Mouse (Mus musculus): ENCODE results near the gene Flrt1. TPM values are rescaled to one million over a fixed set of nuclear protein-coding genes. Genes with fewer than 3 reads are reported as not detected.

The Flrt1 gene
- polyA plus RNA-seq, 1 experiment from 2014 or later = 1.4 TPM

DNA sequence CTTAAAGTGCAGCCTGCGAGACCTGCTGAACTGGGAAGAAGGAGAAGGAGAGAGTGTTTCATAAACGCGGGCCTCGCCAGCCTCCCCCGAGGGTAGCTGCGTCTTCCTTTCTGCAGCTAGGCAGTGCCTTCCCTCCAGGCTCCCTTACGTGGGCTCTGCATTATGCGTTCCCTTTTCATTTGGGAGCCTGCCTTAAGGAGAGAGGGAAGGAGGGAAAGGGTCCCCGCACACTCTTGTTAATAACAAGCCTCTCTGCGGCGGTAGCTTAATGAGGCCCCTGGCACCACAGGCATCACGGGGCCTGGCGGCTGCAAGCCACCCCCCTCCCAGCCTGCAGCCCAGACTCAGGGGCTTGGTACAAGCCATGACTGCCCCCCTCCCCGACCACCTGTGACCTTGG is 8.0 kb upstream of the Flrt1 start:
- WGBS = 58% methylated on average over 14 of the region's 14 CpGs
- no peaks in the 10 kb centered on the region for H3K27me3 ChIP-seq (replicated peaks)
- no peak overlapping the region for H3K4me2 ChIP-seq
- H3K27ac ChIP-seq (replicated peaks) = peak overlapping the region; percentile 31; the same call in 1 of the 2 replicates
- ATAC-seq (ENCODE audit: extremely low read depth, insufficient number of reproducible peaks, low FRiP score, low TSS enrichment) = no peak
- no peaks in the 10 kb centered on the region for H3K36me3 ChIP-seq
- H3K9ac ChIP-seq = peak overlapping the region; percentile 41; the same call in 1 of the 2 replicates
- H3K9me3 ChIP-seq = no peaks in the 10 kb centered on the region
- H3K4me3 ChIP-seq = no peak overlapping the region
- peaks cover 67% of the 10 kb centered on the region for H3K4me1 ChIP-seq

DNA sequence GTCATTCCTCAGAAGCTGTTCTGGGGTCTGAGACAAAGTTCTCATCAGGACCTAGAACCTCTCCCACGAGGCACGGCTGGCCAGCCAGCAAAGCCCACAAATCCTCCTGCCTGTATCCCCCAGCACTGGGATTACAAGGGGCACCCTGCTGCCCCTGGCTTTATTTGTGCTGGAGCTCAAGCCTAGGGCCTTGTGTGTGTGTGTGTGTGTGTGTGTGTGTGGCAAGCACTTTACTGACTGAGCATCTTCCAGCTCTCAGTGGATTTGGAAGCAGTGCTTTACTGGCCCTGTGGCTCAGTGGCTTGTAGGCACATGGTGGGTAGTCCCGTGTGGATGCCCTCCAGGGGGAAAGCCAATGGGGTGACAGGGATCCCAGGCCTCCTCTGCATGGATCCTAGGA is 7.1 kb upstream of the Flrt1 start:
- H3K9ac ChIP-seq = peak overlapping the region; percentile 33; the same call in 1 of the 2 replicates
- H3K4me2 ChIP-seq = no peak overlapping the region
- H3K9me3 ChIP-seq = no peaks in the 10 kb centered on the region
- H3K36me3 ChIP-seq = no peaks in the 10 kb centered on the region
- no peak for ATAC-seq (ENCODE audit: extremely low read depth, insufficient number of reproducible peaks, low FRiP score, low TSS enrichment)
- peaks cover 67% of the 10 kb centered on the region for H3K4me1 ChIP-seq
- H3K4me3 ChIP-seq = no peak overlapping the region
- 64% methylated on average over 3 of the region's 3 CpGs for WGBS
- H3K27ac ChIP-seq (replicated peaks) = no peak overlapping the region
- H3K27me3 ChIP-seq (replicated peaks) = no peaks in the 10 kb centered on the region

DNA sequence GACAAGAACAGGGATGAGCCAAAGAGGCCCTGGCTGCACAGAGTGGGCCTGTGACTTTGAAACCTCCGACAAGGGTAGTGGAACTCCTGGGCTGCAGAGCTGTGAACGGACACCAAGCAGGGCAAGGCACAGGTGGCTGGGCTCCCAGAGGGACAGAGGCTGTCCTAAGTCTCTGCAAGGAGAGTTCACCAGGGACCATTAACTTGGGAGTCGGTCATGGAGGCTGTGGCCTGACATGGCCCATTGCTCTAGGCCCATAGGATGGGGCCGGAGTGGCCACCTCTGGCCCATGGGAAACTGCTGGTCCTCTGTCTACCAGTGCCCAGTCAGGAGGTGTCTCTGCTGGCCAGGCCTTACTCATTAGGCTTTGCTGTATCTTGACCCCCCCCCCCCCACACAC is 6.2 kb upstream of the Flrt1 start:
- no peak overlapping the region for H3K9ac ChIP-seq
- 75% methylated on average over 4 of the region's 4 CpGs for WGBS
- H3K4me1 ChIP-seq = peaks cover 59% of the 10 kb centered on the region
- ATAC-seq (ENCODE audit: extremely low read depth, insufficient number of reproducible peaks, low FRiP score, low TSS enrichment) = no peak
- no peak overlapping the region for H3K4me3 ChIP-seq
- no peaks in the 10 kb centered on the region for H3K9me3 ChIP-seq
- H3K27me3 ChIP-seq (replicated peaks) = no peaks in the 10 kb centered on the region
- H3K4me2 ChIP-seq = no peak overlapping the region
- 0 out of 2 replicates have a peak overlapping the region, but pooled peaks have one; percentile 7 for H3K27ac ChIP-seq (replicated peaks)
- H3K36me3 ChIP-seq = no peaks in the 10 kb centered on the region

DNA sequence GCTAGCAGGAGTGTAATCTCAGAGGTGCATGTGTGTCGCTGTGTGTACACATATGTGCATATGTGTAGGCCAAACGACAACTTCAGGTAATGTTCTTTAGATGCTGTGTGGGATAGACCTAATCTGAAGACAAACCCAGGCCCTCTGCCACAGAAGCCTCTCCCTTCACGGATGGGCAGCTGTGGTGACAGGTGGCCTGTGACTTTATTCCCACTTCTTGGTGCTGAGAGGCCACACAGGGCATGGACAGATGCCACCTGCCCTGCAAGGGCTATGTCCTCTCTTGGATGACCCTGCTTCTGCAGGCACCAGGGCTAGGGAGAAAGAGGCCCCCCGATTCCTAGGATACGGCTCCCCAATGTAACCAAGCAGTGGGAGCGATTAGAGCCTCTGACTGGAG is 5.8 kb upstream of the Flrt1 start:
- Histone ChIP-seq H3K27me3 (replicated peaks) (no peaks in the 10 kb centered on the region), H3K4me1 (peaks cover 59% of the 10 kb centered on the region), H3K4me3 (no peak overlapping the region), H3K27ac (replicated peaks) (0 out of 2 replicates have a peak overlapping the region, but pooled peaks have one; percentile 7), H3K4me2 (no peak overlapping the region), H3K9ac (no peak overlapping the region), H3K9me3 (no peaks in the 10 kb centered on the region), H3K36me3 (no peaks in the 10 kb centered on the region)
- WGBS = 72% methylated on average over 6 of the region's 6 CpGs
- no peak for ATAC-seq (ENCODE audit: extremely low read depth, insufficient number of reproducible peaks, low FRiP score, low TSS enrichment)

DNA sequence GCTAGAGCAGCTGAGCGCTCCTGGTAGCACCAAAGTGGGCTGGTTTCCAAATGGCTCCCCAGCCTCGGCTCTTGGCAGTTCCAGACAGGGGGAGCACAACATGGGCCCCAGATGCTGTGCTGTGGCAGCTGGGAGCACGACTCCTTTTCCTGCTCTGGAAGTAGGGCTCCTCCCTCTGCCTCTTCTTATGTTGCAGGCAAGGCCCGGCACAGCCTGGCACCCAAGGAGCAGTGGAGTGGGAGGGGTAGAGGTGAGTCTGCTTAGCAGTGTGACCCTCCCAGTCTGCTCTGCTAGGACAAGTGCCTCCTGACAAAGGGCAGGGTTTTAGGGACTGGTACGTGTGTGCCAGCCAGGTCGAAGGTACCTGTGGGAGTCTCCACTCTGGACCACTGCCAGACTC is 5.3 kb upstream of the Flrt1 start:
- no peak for ATAC-seq (ENCODE audit: extremely low read depth, insufficient number of reproducible peaks, low FRiP score, low TSS enrichment)
- Histone ChIP-seq H3K27ac (replicated peaks) (no peak overlapping the region), H3K4me2 (no peak overlapping the region), H3K9me3 (no peaks in the 10 kb centered on the region), H3K27me3 (replicated peaks) (no peaks in the 10 kb centered on the region), H3K9ac (no peak overlapping the region), H3K36me3 (no peaks in the 10 kb centered on the region), H3K4me3 (no peak overlapping the region), H3K4me1 (peaks cover 59% of the 10 kb centered on the region)
- WGBS = 54% methylated on average over 6 of the region's 6 CpGs

DNA sequence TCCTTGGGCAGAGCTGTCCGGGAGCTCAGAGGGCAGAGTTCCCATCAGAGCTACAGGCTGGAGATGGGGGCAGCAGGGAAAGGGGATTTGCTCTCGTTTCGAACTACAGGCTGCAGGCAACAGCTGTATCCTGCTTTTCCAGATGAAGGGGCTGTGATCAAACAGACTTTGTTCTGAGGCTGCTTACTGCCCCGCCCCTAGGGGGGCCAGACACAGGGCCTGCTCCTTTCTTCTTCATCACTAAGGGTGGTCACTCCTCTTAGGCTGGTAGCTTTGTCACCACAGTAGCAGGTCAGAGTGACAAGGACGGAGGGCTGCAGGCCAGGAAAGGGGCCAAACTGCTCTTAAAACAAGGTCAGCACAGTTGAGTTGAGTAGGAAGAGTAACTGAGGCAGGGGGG is 4.6 kb upstream of the Flrt1 start:
- no peak overlapping the region for H3K4me3 ChIP-seq
- no peak overlapping the region for H3K27ac ChIP-seq (replicated peaks)
- H3K36me3 ChIP-seq = no peaks in the 10 kb centered on the region
- ATAC-seq (ENCODE audit: extremely low read depth, insufficient number of reproducible peaks, low FRiP score, low TSS enrichment) = no peak
- peak overlapping the region; percentile 25; the same call in 1 of the 2 replicates for H3K9ac ChIP-seq
- WGBS = 32% methylated on average over 5 of the region's 5 CpGs
- H3K27me3 ChIP-seq (replicated peaks) = 0 out of 2 replicates have a peak, but pooled peaks cover 2% of the 10 kb centered on the region
- no peak overlapping the region for H3K4me2 ChIP-seq
- peaks cover 63% of the 10 kb centered on the region for H3K4me1 ChIP-seq
- H3K9me3 ChIP-seq = no peaks in the 10 kb centered on the region

DNA sequence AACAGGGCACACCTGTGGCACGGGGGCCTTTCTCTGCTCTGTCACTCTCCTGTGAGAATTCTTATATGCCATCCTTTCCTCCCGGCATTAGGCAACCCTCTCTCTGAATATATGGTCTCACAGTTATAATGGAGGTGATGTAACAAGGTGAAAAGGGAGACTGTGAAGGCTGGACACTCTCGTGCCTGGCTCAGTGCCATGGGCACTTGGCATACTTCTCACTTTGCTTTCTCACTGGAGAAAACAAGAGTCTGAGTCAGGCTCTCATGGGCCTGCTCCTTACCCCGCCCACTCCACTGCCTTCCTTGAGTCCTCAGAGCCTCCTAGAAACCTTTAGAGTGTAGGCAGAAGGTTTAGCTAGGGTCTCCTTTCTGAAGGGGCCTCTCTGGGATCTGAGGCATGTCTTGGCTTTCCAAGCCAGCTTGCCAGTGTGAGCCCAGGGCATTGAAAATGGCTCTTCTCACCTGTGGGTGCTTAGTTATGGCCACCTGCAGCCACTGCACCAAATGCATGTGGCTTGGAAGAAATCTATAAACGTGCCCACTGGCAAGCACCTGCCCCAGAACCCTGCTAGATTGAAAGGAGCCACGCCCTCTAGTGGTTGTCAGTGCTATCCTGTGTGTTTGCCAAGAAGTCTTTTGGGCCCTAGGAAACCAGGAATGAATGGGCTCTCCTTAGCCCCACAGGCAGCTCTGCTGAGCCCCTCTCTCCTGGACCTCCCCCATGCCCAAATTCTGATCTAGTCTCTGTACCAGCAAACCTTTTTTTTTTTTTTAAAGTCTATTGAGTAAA is 2.8 kb upstream of the Flrt1 start:
- H3K4me2 ChIP-seq = no peak overlapping the region
- 47% methylated on average over 6 of the region's 6 CpGs for WGBS
- H3K4me3 ChIP-seq = no peak overlapping the region
- no peak overlapping the region for H3K9ac ChIP-seq
- peaks cover 62% of the 10 kb centered on the region for H3K4me1 ChIP-seq
- ATAC-seq (ENCODE audit: extremely low read depth, insufficient number of reproducible peaks, low FRiP score, low TSS enrichment) = no peak
- H3K9me3 ChIP-seq = no peaks in the 10 kb centered on the region
- no peaks in the 10 kb centered on the region for H3K36me3 ChIP-seq
- H3K27ac ChIP-seq (replicated peaks) = no peak overlapping the region; the same call in 1 of the 2 replicates
- H3K27me3 ChIP-seq (replicated peaks) = 0 out of 2 replicates have a peak, but pooled peaks cover 7% of the 10 kb centered on the region

DNA sequence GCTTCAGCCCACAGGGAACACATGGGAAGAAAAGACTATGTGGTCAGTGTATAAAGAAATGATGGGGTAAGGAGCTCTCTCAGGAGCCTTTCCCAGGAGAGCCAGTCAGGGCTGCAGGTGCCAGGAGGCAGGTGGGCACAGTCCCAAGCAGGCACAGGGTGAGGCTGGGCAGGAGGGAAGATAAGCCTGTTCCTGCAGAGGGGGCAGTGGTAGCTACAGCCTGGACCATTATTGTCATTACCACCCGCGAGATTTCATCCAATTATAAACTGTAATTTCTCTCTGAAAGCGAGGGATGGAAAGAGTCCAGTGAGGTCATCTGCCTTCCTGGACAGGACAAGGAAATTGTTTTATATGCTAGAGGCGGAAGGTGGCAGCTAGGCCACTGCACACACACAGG is 1.6 kb upstream of the Flrt1 start:
- peaks cover 57% of the 10 kb centered on the region for H3K4me1 ChIP-seq
- H3K36me3 ChIP-seq = no peaks in the 10 kb centered on the region
- H3K9ac ChIP-seq = no peak overlapping the region
- no peak overlapping the region for H3K4me2 ChIP-seq
- H3K9me3 ChIP-seq = no peaks in the 10 kb centered on the region
- ATAC-seq (ENCODE audit: extremely low read depth, insufficient number of reproducible peaks, low FRiP score, low TSS enrichment) = no peak
- no peak overlapping the region for H3K27ac ChIP-seq (replicated peaks)
- 0 out of 2 replicates have a peak, but pooled peaks cover 7% of the 10 kb centered on the region for H3K27me3 ChIP-seq (replicated peaks)
- H3K4me3 ChIP-seq = no peak overlapping the region
- WGBS = 73% methylated on average over 4 of the region's 4 CpGs

DNA sequence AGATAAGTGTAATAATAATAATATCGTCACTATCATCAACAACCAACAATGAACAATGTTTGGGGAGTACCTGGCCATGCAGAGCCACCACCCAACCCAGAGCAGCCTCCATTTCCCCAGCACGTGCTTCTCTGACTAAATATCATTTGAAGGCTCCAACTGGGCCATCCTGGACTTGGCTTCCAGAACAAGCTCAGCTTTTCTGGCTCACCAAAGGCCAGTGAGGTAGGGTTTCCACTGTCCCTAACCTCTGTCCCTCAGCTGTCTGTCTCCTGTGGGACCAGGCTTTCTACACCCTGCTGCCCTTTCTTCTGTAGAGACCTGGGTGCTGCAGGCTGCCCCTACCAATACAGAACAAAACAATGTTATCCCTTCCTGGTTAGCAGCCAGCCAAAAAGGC is 1.0 kb upstream of the Flrt1 start:
- H3K27me3 ChIP-seq (replicated peaks) = 0 out of 2 replicates have a peak, but pooled peaks cover 7% of the 10 kb centered on the region
- no peaks in the 10 kb centered on the region for H3K9me3 ChIP-seq
- H3K36me3 ChIP-seq = no peaks in the 10 kb centered on the region
- H3K4me3 ChIP-seq = no peak overlapping the region
- peaks cover 55% of the 10 kb centered on the region for H3K4me1 ChIP-seq
- no peak overlapping the region for H3K4me2 ChIP-seq
- ATAC-seq (ENCODE audit: extremely low read depth, insufficient number of reproducible peaks, low FRiP score, low TSS enrichment) = no peak
- H3K27ac ChIP-seq (replicated peaks) = no peak overlapping the region
- no peak overlapping the region for H3K9ac ChIP-seq
- WGBS = 76% methylated on average over 2 of the region's 2 CpGs

DNA sequence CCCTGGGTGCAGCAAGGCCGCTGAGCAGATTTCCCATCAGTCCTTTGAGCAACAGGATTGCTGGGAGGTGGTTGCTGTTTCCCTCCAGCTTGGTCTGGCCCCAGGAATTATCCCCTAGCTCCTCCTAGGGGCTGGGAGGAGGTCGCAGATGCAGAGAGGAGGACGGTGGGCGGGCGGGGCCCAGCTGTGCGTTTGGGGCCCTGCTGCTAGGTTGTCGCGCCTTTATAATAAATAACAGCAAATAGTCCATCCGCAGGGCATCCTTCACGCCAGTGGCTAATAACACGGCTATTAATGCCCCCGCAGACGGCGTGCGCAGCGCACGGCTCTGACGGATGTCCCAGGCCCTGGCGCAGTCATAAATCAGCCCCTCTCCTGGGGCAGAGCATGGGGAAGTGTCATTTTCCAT is 1.5 kb downstream of the Flrt1 start:
- 0 out of 2 replicates have a peak, but pooled peaks cover 7% of the 10 kb centered on the region for H3K27me3 ChIP-seq (replicated peaks)
- H3K4me3 ChIP-seq = peak overlapping the region; percentile 8; the same call in 1 of the 2 replicates
- peak overlapping the region; percentile 30 for H3K9ac ChIP-seq
- H3K4me2 ChIP-seq = peak overlapping the region; percentile 40
- ATAC-seq (ENCODE audit: extremely low read depth, insufficient number of reproducible peaks, low FRiP score, low TSS enrichment) = no peak
- H3K4me1 ChIP-seq = peaks cover 35% of the 10 kb centered on the region
- no peak overlapping the region for H3K27ac ChIP-seq (replicated peaks)
- H3K9me3 ChIP-seq = no peaks in the 10 kb centered on the region
- H3K36me3 ChIP-seq = no peaks in the 10 kb centered on the region
- WGBS = 33% methylated on average over 19 of the region's 19 CpGs

DNA sequence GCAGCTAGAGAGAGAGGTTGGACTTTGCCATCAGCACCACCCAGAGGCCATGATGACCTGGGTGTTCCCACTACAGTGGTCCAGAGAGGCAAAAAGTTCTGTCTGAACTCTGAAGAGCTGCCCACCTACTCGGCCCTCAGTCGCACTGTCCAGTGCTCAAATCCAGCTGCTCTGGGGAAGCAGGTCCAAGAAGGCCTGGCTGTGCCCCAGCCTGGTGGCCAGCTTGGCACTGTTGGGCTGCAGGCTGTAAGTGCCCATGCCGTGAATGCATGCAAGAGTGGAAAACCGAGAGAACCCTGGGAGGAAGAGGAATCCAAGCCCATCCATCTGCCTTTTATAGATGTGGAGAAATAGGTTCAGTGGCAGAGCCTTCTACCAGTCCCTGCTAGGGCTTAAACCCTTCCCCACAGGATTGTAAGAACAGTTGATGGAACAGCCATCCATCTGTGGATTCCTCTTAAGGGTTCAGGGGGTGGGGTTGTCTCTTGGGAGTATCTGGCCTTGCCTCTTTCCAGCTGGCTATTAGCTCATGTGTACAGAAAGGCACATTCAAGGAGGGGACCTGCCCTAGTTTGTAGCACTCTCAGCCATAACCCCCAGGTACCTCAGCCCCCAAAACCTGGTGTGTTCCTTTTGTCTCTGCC is 2.1 kb downstream of the Flrt1 start:
- Histone ChIP-seq H3K9me3 (no peaks in the 10 kb centered on the region), H3K27me3 (replicated peaks) (peaks cover 11% of the 10 kb centered on the region), H3K36me3 (no peaks in the 10 kb centered on the region), H3K4me1 (peaks cover 31% of the 10 kb centered on the region), H3K4me2 (peak overlapping the region; percentile 40), H3K27ac (replicated peaks) (no peak overlapping the region), H3K9ac (peak overlapping the region; percentile 30), H3K4me3 (peak overlapping the region; percentile 8; the same call in 1 of the 2 replicates)
- ATAC-seq (ENCODE audit: extremely low read depth, insufficient number of reproducible peaks, low FRiP score, low TSS enrichment) = 0 out of 2 replicates have a peak, but pooled peaks have one; percentile 11
- 64% methylated on average over 4 of the region's 4 CpGs for WGBS
